ENCODE assay signal across 10 mouse cellular contexts in the genomic region with DNA sequence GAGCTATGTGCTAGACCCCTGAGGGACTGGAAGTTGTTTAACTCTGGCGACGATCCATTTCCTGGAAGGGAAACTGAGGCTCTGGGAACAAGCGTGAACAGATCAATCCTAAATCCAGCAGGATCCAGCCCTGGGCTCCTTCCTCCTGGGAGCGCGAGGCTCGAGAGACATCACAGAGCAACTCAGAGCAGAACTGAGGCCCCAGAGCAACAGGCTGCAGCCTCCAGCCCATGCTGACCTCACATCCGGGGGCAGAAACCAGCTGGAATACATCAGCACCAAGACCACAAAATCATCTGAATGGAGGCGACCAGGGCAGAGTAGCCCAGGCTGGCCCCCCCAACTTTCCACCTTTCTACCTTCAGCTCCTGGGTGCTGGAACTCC. TPM values are rescaled to one million over a fixed set of nuclear protein-coding genes. Genes with fewer than 3 reads are reported as not detected.
A peak's percentile ranks its signal among the peaks of the same experiment; 100 is the strongest.
DNase-seq lines count a peak whose midpoint lies in the region; ATAC-seq and TF ChIP-seq lines count a peak whose summit lies in the region.
"Had no signal": no experiment of that assay in that cellular context is flagged by ENCODE, and none has a peak within 500 bp of the region (broad histone marks: within the 10 kb centered on the region; RNA-seq: fewer than 3 reads in every experiment).

No protein-coding gene starts in this region.

- H3K27ac ChIP-seq in hindbrain, postnatal 0 days, result no peak overlapping the region; the same call in 1 of the 2 replicates

- peaks cover 12% of the 10 kb centered on the region for H3K9me3 ChIP-seq in megakaryocyte, embryonic 14.5 days
- no peaks in the 10 kb centered on the region for H3K9me3 ChIP-seq in hindbrain, postnatal 0 days (ENCODE audit: low read length)
- H3K9me3 ChIP-seq: G1E had no signal

- peaks cover 76% of the 10 kb centered on the region for H3K27me3 ChIP-seq in megakaryocyte, embryonic 14.5 days (replicated peaks)
- H3K27me3 ChIP-seq in hindbrain, postnatal 0 days (ENCODE audit: insufficient read depth, low read length), result no peaks in the 10 kb centered on the region

- H3K4me2 ChIP-seq in hindbrain, postnatal 0 days (ENCODE audit: low read depth, low read length), result peak overlapping the region; percentile 42

- H3K9ac ChIP-seq in hindbrain, postnatal 0 days (replicated peaks; ENCODE audit: low read length), result 0 out of 2 replicates have a peak overlapping the region, but pooled peaks have one; percentile 5

- peak overlapping the region; percentile 38 for H3K4me3 ChIP-seq in megakaryocyte, embryonic 14.5 days (replicated peaks)
- no peak overlapping the region for H3K4me3 ChIP-seq in hindbrain, postnatal 0 days (ENCODE audit: low read length)

- peaks cover 13% of the 10 kb centered on the region for H3K4me1 ChIP-seq in megakaryocyte, embryonic 14.5 days
- 0 out of 2 replicates have a peak, but pooled peaks cover 4% of the 10 kb centered on the region for H3K4me1 ChIP-seq in hindbrain, postnatal 0 days (ENCODE audit: insufficient read depth, low read length)

- no peak for ATAC-seq in megakaryocyte, adult 5-6 weeks (ENCODE audit: poor library complexity, severe bottlenecking)
- ATAC-seq in hindbrain, postnatal 0 days, result no peak
- no peak for ATAC-seq in erythroid progenitor cell, adult 5-6 weeks (replicated peaks; ENCODE audit: low FRiP score, poor library complexity, severe bottlenecking)

- H3K36me3 ChIP-seq in megakaryocyte, embryonic 14.5 days (replicated peaks; ENCODE audit: low read length), result no peaks in the 10 kb centered on the region
- H3K36me3 ChIP-seq in hindbrain, postnatal 0 days (ENCODE audit: insufficient read depth, low read length), result no peaks in the 10 kb centered on the region
- H3K36me3 ChIP-seq: G1E had no signal

- no peak for TF ChIP-seq CTCF in hindbrain, postnatal 0 days (IDR thresholded peaks at IDR 0.05; ENCODE audit: low read depth)

- no peak for DNase-seq in hindbrain, postnatal 0 days (ENCODE audit: low spot score)
- peak; percentile 51 for DNase-seq in lung, postnatal 10 days
- no peak for DNase-seq in cerebellum, adult 8-10 months
- no peak for DNase-seq in cerebellum, postnatal 10 days
- no peak for DNase-seq in ovary, postnatal 36 days (ENCODE audit: low spot score)
- DNase-seq: right cerebral cortex, adult 18-20 months had no signal

- 19% methylated on average over 8 of the region's 8 CpGs for WGBS in hindbrain, postnatal 0 days

RNA-seq across cellular contexts. Expression of a gene that starts 29.8 kb away (rescaled TPM):
- 0.34 and 9.8 TPM in 2 replicates for polyA plus RNA-seq in megakaryocyte, embryonic 14.5 days (2012; ENCODE audit: insufficient read depth, low replicate concordance)
- 0.16 and 0.22 TPM in 2 replicates for total RNA-seq in megakaryocyte, adult 5-6 weeks (2015)
- total RNA-seq in megakaryocyte, adult 5-6 weeks (2017), result 0.11 and 0.69 TPM in 2 replicates
- total RNA-seq in hindbrain, postnatal 0 days (2014; rRNA removed), result 11.7 and 15.1 TPM in 2 replicates
- polyA plus RNA-seq in hindbrain, postnatal 0 days (2015; fragmentation: Nextera tagmentation; extraction: Ambion mirVana), result 2.8 and 2.9 TPM in 2 replicates
- total RNA-seq in erythroid progenitor cell, adult 5-6 weeks (2015; ENCODE audit: low replicate concordance), result 2.9 TPM in 1 of 2 replicates, not detected in the other
- total RNA-seq in erythroid progenitor cell, adult 5-6 weeks (2017; ENCODE audit: low replicate concordance), result 0.39 TPM in 1 of 2 replicates, not detected in the other
